Mouse (Mus musculus) hindlimb bud, embryonic 11.5 days (tissue): ENCODE data around the gene Ube2h.
A peak's percentile ranks its signal among the peaks of the same experiment; 100 is the strongest.

ENCODE experiments used
- DNase-seq: peaks from one replicate; pipeline ENCODE4 v3.0.0-alpha.2; 2012; ENCODE audit warnings: low read depth, low spot score; ENCODE audit errors: extremely low spot score

Ube2h gene

GRCm38 (mm10) chr6:30248708-30249107 is 55.6 kb downstream of the Ube2h start:
- no peak for DNase-seq

GRCm38 (mm10) chr6:30245940-30246339 is 58.4 kb downstream of the Ube2h start:
- no peak for DNase-seq

- no peak for DNase-seq
Measured at GRCm38 (mm10) chr6:30245397-30245796, 58.9 kb downstream of the Ube2h start.

- DNase-seq = no peak
Measured at GRCm38 (mm10) chr6:30243347-30244007, 60.9 kb downstream of the Ube2h start.

GRCm38 (mm10) chr6:30242928-30243327 is 61.4 kb downstream of the Ube2h start:
- DNase-seq = no peak

GRCm38 (mm10) chr6:30240105-30240504 is 64.2 kb downstream of the Ube2h start:
- DNase-seq = no peak

GRCm38 (mm10) chr6:30239207-30239606 is 65.1 kb downstream of the Ube2h start:
- no peak for DNase-seq

GRCm38 (mm10) chr6:30238079-30238478 is 66.3 kb downstream of the Ube2h start:
- no peak for DNase-seq

GRCm38 (mm10) chr6:30236564-30236963 is 67.8 kb downstream of the Ube2h start:
- no peak for DNase-seq

- DNase-seq = no peak
Measured at GRCm38 (mm10) chr6:30231758-30232293, 72.5 kb downstream of the Ube2h start.

GRCm38 (mm10) chr6:30230246-30230645 is 74.1 kb downstream of the Ube2h start:
- no peak for DNase-seq

GRCm38 (mm10) chr6:30228921-30229320 is 75.4 kb downstream of the Ube2h start:
- no peak for DNase-seq

GRCm38 (mm10) chr6:30228353-30228752 is 76.0 kb downstream of the Ube2h start:
- no peak for DNase-seq

GRCm38 (mm10) chr6:30226971-30227700 is 77.2 kb downstream of the Ube2h start:
- no peak for DNase-seq

GRCm38 (mm10) chr6:30224693-30225092 is 79.6 kb downstream of the Ube2h start:
- no peak for DNase-seq

GRCm38 (mm10) chr6:30222321-30222720 is 82.0 kb downstream of the Ube2h start:
- DNase-seq = no peak

- no peak for DNase-seq
Measured at GRCm38 (mm10) chr6:30217581-30217980, 86.8 kb downstream of the Ube2h start.

GRCm38 (mm10) chr6:30212468-30212867 is 91.9 kb downstream of the Ube2h start:
- DNase-seq = no peak

GRCm38 (mm10) chr6:30211641-30212455 is 92.5 kb downstream of the Ube2h start:
- no peak for DNase-seq

GRCm38 (mm10) chr6:30210788-30211187 is 93.6 kb downstream of the Ube2h start:
- DNase-seq = peak; percentile 62

- DNase-seq = no peak
Measured at GRCm38 (mm10) chr6:30208844-30209243, 95.5 kb downstream of the Ube2h start.
